Mouse (Mus musculus): ENCODE measurements around the gene Tmem9b.

DNA sequence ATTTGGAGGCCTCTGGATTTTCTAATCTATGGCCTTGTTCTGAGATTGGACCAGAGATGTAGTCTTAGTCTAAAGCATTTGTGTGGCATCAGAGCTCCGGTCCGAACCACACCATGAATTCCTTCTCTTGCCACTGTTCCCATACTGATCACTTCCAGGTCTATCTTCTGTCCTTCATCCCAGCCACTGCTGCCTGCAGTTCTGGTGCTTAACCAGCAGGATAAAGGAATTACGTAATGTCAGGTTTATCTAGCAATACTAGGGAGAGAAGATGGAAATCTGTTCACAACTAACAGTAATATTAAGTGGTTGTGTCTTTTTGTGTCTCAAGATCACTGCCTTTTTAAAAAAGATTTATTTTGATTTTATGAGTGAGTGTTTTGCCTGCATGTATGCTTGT lies 62.6 kb downstream of the Tmem9b start:
- TF ChIP-seq CTCF (IDR thresholded peaks at IDR 0.05; ENCODE audit: control insufficient read depth, insufficient read depth, insufficient replicate concordance, low read depth, low read length) (no peak), POLR2A (IDR thresholded peaks at IDR 0.05; ENCODE audit: control insufficient read depth, low read depth, low read length) (no peak)
